Mouse (Mus musculus) heart, embryonic 15.5 days (tissue): Measurements from ENCODE around the gene Slc39a10. TPM values are rescaled to one million over a fixed set of nuclear protein-coding genes. Genes with fewer than 3 reads are reported as not detected.

ENCODE experiments used
- ATAC-seq: fragments of 200-750 bp; cut with Nextera tagmentation; replicated peaks from 2 replicates; pipeline ENCODE4 v1.8.0; 2017; ENCODE audit warnings: low read depth, moderate TSS enrichment; ENCODE audit not compliant: insufficient number of reproducible peaks, insufficient read depth, low FRiP score
- H3K27ac ChIP-seq: fragments of 300-500 bp; sonication (generic); 2 replicates; pipeline ENCODE4 v1.5.1; 2015; ENCODE audit warnings: mild to moderate bottlenecking, inconsistent platforms
- H3K27me3 ChIP-seq: fragments of 300-500 bp; sonication (generic); 2 replicates; pipeline ENCODE4 v1.6.1; 2015; ENCODE audit warnings: inconsistent platforms
- H3K36me3 ChIP-seq: fragments of 300-500 bp; sonication (generic); 2 replicates; pipeline ENCODE4 v1.6.1; 2015; ENCODE audit warnings: mild to moderate bottlenecking, inconsistent platforms
- H3K4me1 ChIP-seq: fragments of 300-500 bp; sonication (generic); replicated peaks from 2 replicates; pipeline ENCODE4 v1.6.1; 2015; ENCODE audit warnings: inconsistent platforms
- H3K4me2 ChIP-seq: fragments of 300-500 bp; sonication (generic); 2 replicates; pipeline ENCODE4 v1.6.1; 2015; ENCODE audit warnings: inconsistent platforms, mild to moderate bottlenecking, moderate library complexity
- H3K4me3 ChIP-seq: fragments of 300-500 bp; sonication (generic); 2 replicates; pipeline ENCODE4 v1.5.1; 2015; ENCODE audit warnings: mild to moderate bottlenecking, inconsistent platforms
- H3K9ac ChIP-seq: fragments of 300-500 bp; sonication (generic); 2 replicates; pipeline ENCODE4 v1.6.1; 2015; ENCODE audit warnings: mild to moderate bottlenecking, inconsistent platforms
- H3K9me3 ChIP-seq: fragments of 300-500 bp; sonication (generic); replicated peaks from 2 replicates; pipeline ENCODE4 v1.6.1; 2016; ENCODE audit warnings: inconsistent platforms
- WGBS: fragments of 180-500 bp; shearing (Covaris S2); methylation state at CpG from one replicate; pipeline ENCODE4 v1.1.7; 2015; ENCODE audit warnings: mixed read lengths; 5-methylcytosine and 5-hydroxymethylcytosine counted together
- polyA plus RNA-seq: library from polyadenylated mRNA; unstranded; fragments of >200 nt; fragmentation: Nextera tagmentation; extraction: Ambion mirVana; gene quantifications from 2 replicates; pipeline ENCODE4 v1.2.1, GENCODE M21; 2015

The Slc39a10 gene
- polyA plus RNA-seq = 21.7 and 22.2 TPM in 2 replicates

- Histone ChIP-seq H3K4me2 (no peak within 1 kb of the TSS), H3K4me1 (peaks cover 13% of the 10 kb centered on the region), H3K9me3 (no peaks in the 10 kb centered on the region), H3K36me3 (no peaks in the 10 kb centered on the region), H3K27ac (no peak within 1 kb of the TSS), H3K27me3 (no peaks in the 10 kb centered on the region), H3K9ac (no peak within 1 kb of the TSS), H3K4me3 (no peak within 1 kb of the TSS)
- WGBS = 62% methylated on average over 3 of the region's 3 CpGs
- ATAC-seq = no peak
Observed at GRCm38 (mm10) chr1:46892752-46893151, at the start of gene Slc39a10. Gene Slc39a10 (minus strand): TSS chr1:46892852.

- H3K27me3 ChIP-seq = no peaks in the 10 kb centered on the region
- H3K36me3 ChIP-seq = no peaks in the 10 kb centered on the region
- WGBS = 87% methylated on average over 2 of the region's 2 CpGs
- no peak overlapping the region for H3K4me3 ChIP-seq
- no peaks in the 10 kb centered on the region for H3K9me3 ChIP-seq
- H3K4me2 ChIP-seq = no peak overlapping the region
- no peaks in the 10 kb centered on the region for H3K4me1 ChIP-seq
- no peak for ATAC-seq
- no peak overlapping the region for H3K9ac ChIP-seq
- no peak overlapping the region for H3K27ac ChIP-seq
Observed at GRCm38 (mm10) chr1:46939295-46939694, 46.6 kb upstream of the Slc39a10 start.

- H3K4me3 ChIP-seq = no peak overlapping the region
- H3K36me3 ChIP-seq = no peaks in the 10 kb centered on the region
- H3K4me2 ChIP-seq = no peak overlapping the region
- no peaks in the 10 kb centered on the region for H3K9me3 ChIP-seq
- ATAC-seq = no peak
- no peak overlapping the region for H3K9ac ChIP-seq
- no peaks in the 10 kb centered on the region for H3K27me3 ChIP-seq
- 56% methylated on average over 2 of the region's 2 CpGs for WGBS
- H3K4me1 ChIP-seq = no peaks in the 10 kb centered on the region
- no peak overlapping the region for H3K27ac ChIP-seq
Observed at GRCm38 (mm10) chr1:46937641-46938040, 45.0 kb upstream of the Slc39a10 start.

GRCm38 (mm10) chr1:46927104-46927503 lies 34.5 kb upstream of the Slc39a10 start:
- Histone ChIP-seq H3K4me3 (no peak overlapping the region), H3K27me3 (no peaks in the 10 kb centered on the region), H3K9me3 (no peaks in the 10 kb centered on the region), H3K4me2 (no peak overlapping the region), H3K4me1 (no peaks in the 10 kb centered on the region), H3K9ac (no peak overlapping the region), H3K27ac (no peak overlapping the region), H3K36me3 (no peaks in the 10 kb centered on the region)
- no peak for ATAC-seq

- no peak overlapping the region for H3K27ac ChIP-seq
- no peak overlapping the region for H3K4me2 ChIP-seq
- H3K9me3 ChIP-seq = no peaks in the 10 kb centered on the region
- H3K9ac ChIP-seq = no peak overlapping the region
- no peaks in the 10 kb centered on the region for H3K27me3 ChIP-seq
- no peak overlapping the region for H3K4me3 ChIP-seq
- no peaks in the 10 kb centered on the region for H3K4me1 ChIP-seq
- WGBS = 41% methylated on average over 3 of the region's 3 CpGs
- no peaks in the 10 kb centered on the region for H3K36me3 ChIP-seq
- no peak for ATAC-seq
Observed at GRCm38 (mm10) chr1:46926239-46926638, 33.6 kb upstream of the Slc39a10 start.

- Histone ChIP-seq H3K4me2 (no peak overlapping the region), H3K36me3 (no peaks in the 10 kb centered on the region), H3K27me3 (no peaks in the 10 kb centered on the region), H3K4me3 (no peak overlapping the region), H3K9ac (no peak overlapping the region), H3K4me1 (no peaks in the 10 kb centered on the region), H3K27ac (no peak overlapping the region), H3K9me3 (no peaks in the 10 kb centered on the region)
- no peak for ATAC-seq
Observed at GRCm38 (mm10) chr1:46924992-46925391, 32.3 kb upstream of the Slc39a10 start.

GRCm38 (mm10) chr1:46922904-46923303 lies 30.3 kb upstream of the Slc39a10 start:
- H3K27ac ChIP-seq = no peak overlapping the region
- no peaks in the 10 kb centered on the region for H3K4me1 ChIP-seq
- H3K4me3 ChIP-seq = no peak overlapping the region
- no peak overlapping the region for H3K4me2 ChIP-seq
- H3K9ac ChIP-seq = no peak overlapping the region
- no peaks in the 10 kb centered on the region for H3K9me3 ChIP-seq
- no peak for ATAC-seq
- WGBS = 84% methylated on average over 7 of the region's 7 CpGs
- no peaks in the 10 kb centered on the region for H3K27me3 ChIP-seq
- H3K36me3 ChIP-seq = no peaks in the 10 kb centered on the region

- Histone ChIP-seq H3K9me3 (no peaks in the 10 kb centered on the region), H3K4me2 (no peak overlapping the region), H3K9ac (no peak overlapping the region), H3K27me3 (no peaks in the 10 kb centered on the region), H3K4me3 (no peak overlapping the region), H3K36me3 (no peaks in the 10 kb centered on the region), H3K27ac (no peak overlapping the region), H3K4me1 (no peaks in the 10 kb centered on the region)
- ATAC-seq = no peak
Observed at GRCm38 (mm10) chr1:46921630-46922029, 29.0 kb upstream of the Slc39a10 start.

GRCm38 (mm10) chr1:46916237-46916636 lies 23.6 kb upstream of the Slc39a10 start:
- Histone ChIP-seq H3K4me1 (no peaks in the 10 kb centered on the region), H3K27ac (no peak overlapping the region), H3K36me3 (no peaks in the 10 kb centered on the region), H3K27me3 (no peaks in the 10 kb centered on the region), H3K4me3 (no peak overlapping the region), H3K9me3 (no peaks in the 10 kb centered on the region), H3K4me2 (no peak overlapping the region), H3K9ac (no peak overlapping the region)
- no peak for ATAC-seq

GRCm38 (mm10) chr1:46914349-46914748 lies 21.7 kb upstream of the Slc39a10 start:
- WGBS = 58% methylated on average over 1 of the region's 1 CpGs
- H3K9ac ChIP-seq = no peak overlapping the region
- no peaks in the 10 kb centered on the region for H3K4me1 ChIP-seq
- no peak for ATAC-seq
- no peaks in the 10 kb centered on the region for H3K27me3 ChIP-seq
- H3K36me3 ChIP-seq = no peaks in the 10 kb centered on the region
- H3K27ac ChIP-seq = no peak overlapping the region
- no peak overlapping the region for H3K4me3 ChIP-seq
- H3K9me3 ChIP-seq = no peaks in the 10 kb centered on the region
- no peak overlapping the region for H3K4me2 ChIP-seq

GRCm38 (mm10) chr1:46912506-46913156 lies 20.0 kb upstream of the Slc39a10 start:
- Histone ChIP-seq H3K4me3 (no peak overlapping the region), H3K4me1 (no peaks in the 10 kb centered on the region), H3K9me3 (no peaks in the 10 kb centered on the region), H3K36me3 (no peaks in the 10 kb centered on the region), H3K27ac (no peak overlapping the region), H3K9ac (no peak overlapping the region), H3K4me2 (no peak overlapping the region), H3K27me3 (no peaks in the 10 kb centered on the region)
- no peak for ATAC-seq
- WGBS = 63% methylated on average over 1 of the region's 1 CpGs

GRCm38 (mm10) chr1:46910154-46910553 lies 17.5 kb upstream of the Slc39a10 start:
- no peaks in the 10 kb centered on the region for H3K36me3 ChIP-seq
- no peaks in the 10 kb centered on the region for H3K9me3 ChIP-seq
- no peak overlapping the region for H3K27ac ChIP-seq
- H3K4me3 ChIP-seq = no peak overlapping the region
- no peaks in the 10 kb centered on the region for H3K4me1 ChIP-seq
- H3K4me2 ChIP-seq = no peak overlapping the region
- WGBS = 84% methylated on average over 3 of the region's 3 CpGs
- H3K9ac ChIP-seq = no peak overlapping the region
- H3K27me3 ChIP-seq = no peaks in the 10 kb centered on the region
- no peak for ATAC-seq
